Mouse (Mus musculus): ENCODE measurements around the gene Gm21904. TPM values are rescaled to one million over a fixed set of nuclear protein-coding genes. Genes with fewer than 3 reads are reported as not detected.
"Not testable (repeated sequence)": the region's sequence is repeated elsewhere in the genome, so short reads cannot be mapped to it uniquely, and the experiment has no call there.

Gm21904 gene
- not detected in 2 replicates for polyA plus RNA-seq (2014; fragmentation: Nextera tagmentation; extraction: Ambion mirVana)

DNA sequence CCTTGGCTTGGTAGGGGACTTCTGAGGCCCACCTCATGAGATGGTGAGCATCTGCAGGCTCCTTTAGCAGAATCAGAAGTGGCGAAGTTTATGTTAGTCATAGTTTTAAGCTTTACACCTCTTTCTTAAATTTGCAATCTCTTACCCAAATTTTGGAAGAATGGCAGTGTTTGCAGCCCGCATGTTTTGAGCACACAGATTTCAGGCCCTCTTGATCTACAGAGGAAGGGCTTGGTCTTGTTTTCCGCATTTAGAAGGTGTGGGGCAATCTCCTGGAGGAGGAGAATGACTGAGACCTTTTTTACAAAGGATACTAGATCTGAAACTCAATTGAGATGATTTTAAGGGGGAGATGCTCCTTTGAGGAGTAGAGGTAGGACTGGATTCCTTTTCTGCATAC lies at the start of gene Gm21904:
Gm21904 (minus strand) TSS at position 101 of the 400 bp plus-strand sequence.
- H3K36me3 ChIP-seq (ENCODE audit: control insufficient read depth, insufficient read depth, low read length); H3K4me2 ChIP-seq (ENCODE audit: low read length); H3K9ac ChIP-seq (ENCODE audit: low read length); H3K4me1 ChIP-seq (replicated peaks; ENCODE audit: control insufficient read depth, insufficient read depth, low read length); DNase-seq (ENCODE audit: low spot score); H3K27me3 ChIP-seq (replicated peaks; ENCODE audit: control insufficient read depth, insufficient read depth, low read length); H3K4me3 ChIP-seq (ENCODE audit: low read depth, low read length); ATAC-seq (replicated peaks; ENCODE audit: low FRiP score, low TSS enrichment, low read depth); H3K9me3 ChIP-seq (ENCODE audit: control insufficient read depth, low read length); H3K27ac ChIP-seq (ENCODE audit: low read depth): not testable (repeated sequence)
- WGBS, result no CpG with 5 or more reads among the region's 3 CpGs

DNA sequence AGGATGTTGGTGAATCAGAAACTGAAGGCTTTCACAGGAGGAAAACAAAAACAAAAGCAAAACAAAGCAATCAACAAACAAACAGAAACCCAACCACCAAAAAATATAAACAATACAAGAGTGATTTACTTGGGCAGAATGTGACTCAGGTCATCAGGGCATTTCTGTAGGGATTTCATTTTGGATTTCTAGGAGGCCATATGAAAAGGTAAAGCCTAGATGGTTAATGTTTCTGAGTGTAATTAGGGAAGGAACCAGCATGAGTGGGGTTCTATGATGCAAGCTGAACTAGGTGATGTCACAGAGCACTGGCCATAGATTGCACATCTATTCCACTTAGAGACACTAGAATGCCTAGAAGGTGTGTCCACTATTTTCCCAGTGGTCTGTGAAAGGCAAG lies 28.4 kb upstream of the Gm21904 start, which contains the start of the genes Gm20772 and Gm20831:
Gm20772 (plus strand) TSS at position 301 of the 400 bp plus-strand sequence.
Gm20831 (plus strand) TSS at position 301 of the 400 bp plus-strand sequence.
- not testable (repeated sequence) for H3K4me3 ChIP-seq (ENCODE audit: low read depth, low read length); H3K4me2 ChIP-seq (ENCODE audit: low read length); DNase-seq (ENCODE audit: low spot score); H3K4me1 ChIP-seq (replicated peaks; ENCODE audit: control insufficient read depth, insufficient read depth, low read length); H3K27ac ChIP-seq (ENCODE audit: low read depth); ATAC-seq (replicated peaks; ENCODE audit: low FRiP score, low TSS enrichment, low read depth); H3K27me3 ChIP-seq (replicated peaks; ENCODE audit: control insufficient read depth, insufficient read depth, low read length); H3K36me3 ChIP-seq (ENCODE audit: control insufficient read depth, insufficient read depth, low read length); H3K9ac ChIP-seq (ENCODE audit: low read length); H3K9me3 ChIP-seq (ENCODE audit: control insufficient read depth, low read length)

Other genes starting within 250 kb of the Gm21904 start
- gene Gm20772, start 28.5 kb upstream of the Gm21904 start, polyA plus RNA-seq (2014; fragmentation: Nextera tagmentation; extraction: Ambion mirVana), result not detected in 2 replicates
- not detected in 2 replicates for gene Gm20831, start 28.5 kb upstream of the Gm21904 start, polyA plus RNA-seq (2014; fragmentation: Nextera tagmentation; extraction: Ambion mirVana)
- gene Srsy, start 91.1 kb upstream of the Gm21904 start, polyA plus RNA-seq (2014; fragmentation: Nextera tagmentation; extraction: Ambion mirVana), result not detected in 2 replicates
- not detected in 2 replicates for gene Gm21764, start 215.5 kb upstream of the Gm21904 start, polyA plus RNA-seq (2014; fragmentation: Nextera tagmentation; extraction: Ambion mirVana)
- gene Ssty1, start 242.8 kb upstream of the Gm21904 start, polyA plus RNA-seq (2014; fragmentation: Nextera tagmentation; extraction: Ambion mirVana), result not detected in 2 replicates